Mouse (Mus musculus) lung, embryonic 16.5 days (tissue): ENCODE measurements at regions not wholly inside any gene's neighbourhood (a gene's known extent, or its start where the extent isn't known, plus 50 kb on each side); places are given as distances from the start of the nearest gene placed in this dataset.
A peak's percentile ranks its signal among the peaks of the same experiment; 100 is the strongest.

Experiments used
- ATAC-seq: fragments of 200-750 bp; cut with Nextera tagmentation; 2 replicates; pipeline ENCODE4 v1.8.0; 2017; ENCODE audit warnings: low read depth, mild to moderate bottlenecking, moderate library complexity
- H3K27ac ChIP-seq: fragments of 300-500 bp; sonication (generic); 2 replicates; pipeline ENCODE4 v1.5.1; 2014; ENCODE audit warnings: mild to moderate bottlenecking, control low read depth, low read length
- H3K27me3 ChIP-seq: fragments of 300-500 bp; sonication (generic); 2 replicates; pipeline ENCODE4 v1.6.1; 2014; ENCODE audit warnings: low read depth, low read length, mixed read lengths; ENCODE audit not compliant: control insufficient read depth, insufficient read depth
- H3K36me3 ChIP-seq: fragments of 300-500 bp; sonication (generic); 2 replicates; pipeline ENCODE4 v1.6.1; 2014; ENCODE audit warnings: low read length; ENCODE audit not compliant: control insufficient read depth, insufficient read depth
- H3K4me1 ChIP-seq: fragments of 300-500 bp; sonication (generic); replicated peaks from 2 replicates; pipeline ENCODE4 v1.6.1; 2014; ENCODE audit warnings: low read length, mixed read lengths; ENCODE audit not compliant: control insufficient read depth, insufficient read depth
- H3K4me2 ChIP-seq: fragments of 300-500 bp; sonication (generic); 2 replicates; pipeline ENCODE4 v1.6.1; 2014; ENCODE audit warnings: low read depth, low read length, control low read depth
- H3K4me3 ChIP-seq: fragments of 300-500 bp; sonication (generic); 2 replicates; pipeline ENCODE4 v1.5.1; 2014; ENCODE audit warnings: mild to moderate bottlenecking, low read length, control low read depth
- H3K9ac ChIP-seq: fragments of 300-500 bp; sonication (generic); 2 replicates; pipeline ENCODE4 v1.6.1; 2014; ENCODE audit warnings: low read length, control low read depth
- H3K9me3 ChIP-seq: fragments of 300-500 bp; sonication (generic); 2 replicates; pipeline ENCODE4 v1.6.1; 2016; ENCODE audit warnings: low read length; ENCODE audit not compliant: control insufficient read depth
- WGBS: fragments of 180-500 bp; shearing (Covaris S2); extraction: QIAGEN DNeasy Blood & Tissue Kit; methylation state at CpG from one replicate; pipeline ENCODE4 v1.1.7; 2014; 5-methylcytosine and 5-hydroxymethylcytosine counted together

DNA sequence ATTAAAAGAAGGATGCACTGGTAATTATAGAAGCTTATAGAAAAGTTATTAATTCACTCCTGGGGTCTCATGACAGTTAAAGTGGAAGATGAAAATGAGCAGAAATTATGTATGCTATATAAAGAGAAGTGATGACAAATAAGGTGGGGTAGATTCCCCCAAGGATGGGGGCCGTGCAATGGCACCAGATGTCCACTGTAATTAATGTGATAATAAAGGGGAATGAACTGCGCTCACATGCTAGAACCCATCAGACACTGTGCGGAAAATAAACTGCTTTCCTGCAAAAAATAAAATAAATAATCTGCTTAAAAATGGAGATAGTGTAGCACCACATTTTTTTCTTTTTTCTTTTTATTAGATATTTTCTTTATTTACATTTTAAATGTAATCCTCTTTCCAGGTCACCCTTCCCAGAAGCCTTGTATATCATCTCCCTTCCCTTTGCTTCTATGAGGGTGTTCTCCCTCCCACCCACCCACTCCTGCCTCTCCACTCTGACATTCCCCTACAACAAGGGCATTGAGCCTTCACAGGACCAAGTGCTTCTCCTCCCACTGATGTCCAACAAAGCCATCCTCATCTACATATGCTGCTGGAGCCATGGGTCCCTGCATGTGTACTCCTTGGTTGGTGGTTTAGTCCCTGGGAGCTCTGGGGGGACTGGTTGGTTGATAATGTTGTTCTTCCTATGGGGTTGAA lies 934.0 kb upstream of the Pcdh20 start:
- H3K27me3 ChIP-seq: no peaks in the 10 kb centered on the region
- no peaks in the 10 kb centered on the region for H3K36me3 ChIP-seq
- no peaks in the 10 kb centered on the region for H3K9me3 ChIP-seq
- no peak overlapping the region for H3K4me3 ChIP-seq
- no peak overlapping the region for H3K9ac ChIP-seq
- no peaks in the 10 kb centered on the region for H3K4me1 ChIP-seq
- H3K4me2 ChIP-seq: no peak overlapping the region
- no peak overlapping the region for H3K27ac ChIP-seq
- WGBS: 66% methylated on average over 3 of the region's 3 CpGs
- ATAC-seq: no peak

DNA sequence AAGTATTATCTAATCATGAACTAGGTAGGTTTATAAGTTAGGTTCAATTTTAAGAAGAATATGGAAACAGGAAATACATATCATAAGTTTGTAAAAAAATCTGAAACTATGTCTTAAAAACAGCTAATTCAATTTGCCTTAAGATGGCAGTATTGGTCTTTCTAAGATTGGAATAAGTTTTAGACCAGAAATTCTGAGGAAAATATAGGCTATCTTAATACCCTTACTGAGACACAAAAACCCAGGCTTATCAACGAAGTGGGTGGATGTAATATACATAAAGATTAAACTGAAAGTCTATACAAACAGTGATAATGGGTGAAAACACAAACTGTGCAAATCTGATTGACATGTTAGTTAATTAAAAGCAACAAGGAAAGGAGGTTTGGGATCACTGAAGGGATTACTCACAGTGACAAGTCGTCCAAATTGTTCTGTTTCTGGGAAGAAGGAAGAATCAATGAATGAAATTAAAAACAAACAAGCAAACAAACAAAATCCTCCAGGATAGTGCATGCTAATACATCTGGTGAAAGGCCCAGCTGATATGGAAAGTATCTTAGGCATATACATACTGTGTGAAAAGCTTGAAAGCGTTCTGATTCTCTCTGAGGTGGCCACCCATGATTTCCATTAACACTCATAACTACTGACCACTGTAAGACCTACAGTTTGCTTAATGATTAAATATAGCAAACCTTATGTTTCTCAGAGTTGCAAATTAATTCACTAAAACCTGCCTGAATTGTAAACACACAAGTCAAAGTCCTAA lies 931.6 kb upstream of the Pcdh20 start:
- H3K27me3 ChIP-seq: no peaks in the 10 kb centered on the region
- WGBS: 37% methylated on average over 3 of the region's 3 CpGs
- no peaks in the 10 kb centered on the region for H3K9me3 ChIP-seq
- no peak overlapping the region for H3K4me3 ChIP-seq
- no peak for ATAC-seq
- no peak overlapping the region for H3K27ac ChIP-seq
- no peak overlapping the region for H3K9ac ChIP-seq
- H3K4me2 ChIP-seq: no peak overlapping the region
- H3K36me3 ChIP-seq: no peaks in the 10 kb centered on the region
- no peaks in the 10 kb centered on the region for H3K4me1 ChIP-seq

- Histone ChIP-seq H3K9me3 (no peaks in the 10 kb centered on the region), H3K36me3 (no peaks in the 10 kb centered on the region), H3K4me3 (no peak overlapping the region), H3K27me3 (no peaks in the 10 kb centered on the region), H3K4me2 (no peak overlapping the region), H3K9ac (no peak overlapping the region), H3K27ac (no peak overlapping the region), H3K4me1 (no peaks in the 10 kb centered on the region; the same call in 1 of the 2 replicates)
- 42% methylated on average over 5 of the region's 5 CpGs for WGBS
- ATAC-seq: peak; percentile 87
These were observed 886.0 kb upstream of the Pcdh20 start for GRCm38 (mm10) chr14:89357050-89357749.

DNA sequence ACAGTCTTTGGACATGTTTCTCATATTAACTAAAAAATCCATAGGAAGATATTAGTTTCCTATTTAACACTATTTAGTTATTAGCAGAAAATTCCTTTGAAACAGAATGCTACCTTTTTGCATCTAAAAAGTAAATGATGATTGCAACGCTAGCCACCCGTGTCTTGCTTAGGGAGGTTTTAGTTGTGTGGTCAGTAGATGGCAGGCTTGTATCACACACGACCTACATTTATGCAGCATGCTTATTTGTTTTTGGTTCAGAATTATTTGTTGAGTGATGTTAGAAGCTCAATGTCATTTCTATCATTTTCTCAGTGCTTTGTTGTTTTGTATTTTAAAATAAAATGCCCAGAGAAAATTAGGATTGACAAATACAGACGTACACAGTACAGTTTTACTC lies 876.8 kb upstream of the Pcdh20 start:
- 37% methylated on average over 4 of the region's 4 CpGs for WGBS

GRCm38 (mm10) chr14:89325116-89325515 lies 853.9 kb upstream of the Pcdh20 start:
- H3K36me3 ChIP-seq: no peaks in the 10 kb centered on the region
- H3K9me3 ChIP-seq: no peaks in the 10 kb centered on the region
- H3K9ac ChIP-seq: no peak overlapping the region
- H3K27ac ChIP-seq: no peak overlapping the region
- no peaks in the 10 kb centered on the region for H3K4me1 ChIP-seq
- no peaks in the 10 kb centered on the region for H3K27me3 ChIP-seq
- no peak overlapping the region for H3K4me3 ChIP-seq
- no peak overlapping the region for H3K4me2 ChIP-seq
- no peak for ATAC-seq

More for the DNA sequence above, 876.8 kb upstream of the Pcdh20 start:
- Histone ChIP-seq H3K4me2 (no peak overlapping the region), H3K9ac (no peak overlapping the region), H3K27ac (no peak overlapping the region), H3K27me3 (no peaks in the 10 kb centered on the region), H3K36me3 (no peaks in the 10 kb centered on the region), H3K9me3 (no peaks in the 10 kb centered on the region), H3K4me1 (no peaks in the 10 kb centered on the region), H3K4me3 (no peak overlapping the region)
- ATAC-seq: no peak

GRCm38 (mm10) chr14:89308506-89308905 lies 837.3 kb upstream of the Pcdh20 start:
- Histone ChIP-seq H3K27ac (no peak overlapping the region), H3K4me3 (no peak overlapping the region), H3K9me3 (no peaks in the 10 kb centered on the region), H3K9ac (no peak overlapping the region), H3K4me1 (no peaks in the 10 kb centered on the region), H3K4me2 (no peak overlapping the region), H3K27me3 (no peaks in the 10 kb centered on the region), H3K36me3 (no peaks in the 10 kb centered on the region)
- ATAC-seq: no peak
- 83% methylated on average over 1 of the region's 1 CpGs for WGBS
